In the genomic region with DNA sequence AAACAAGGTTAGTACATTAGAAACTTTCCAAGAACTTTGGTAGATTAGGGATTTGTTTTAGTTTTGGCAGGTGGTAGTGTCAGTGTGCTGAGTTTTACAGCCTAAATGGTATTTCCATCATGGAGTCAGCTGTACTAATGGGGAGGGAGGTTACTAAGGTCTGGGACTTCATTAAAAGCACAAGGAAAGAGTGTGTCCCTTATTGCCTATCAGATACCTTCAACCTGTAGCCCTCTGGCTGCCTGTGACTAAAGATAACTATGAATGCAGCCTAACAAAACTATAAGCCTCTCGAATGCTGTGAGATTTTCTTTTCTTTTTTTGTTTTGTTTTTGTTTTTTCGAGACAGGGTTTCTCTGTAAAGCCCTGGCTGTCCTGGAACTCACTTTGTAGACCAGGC, we compare ENCODE assay signal across 29 mouse cellular contexts. TPM values are rescaled to one million over a fixed set of nuclear protein-coding genes. Genes with fewer than 3 reads are reported as not detected.
DNase-seq lines count a peak whose midpoint lies in the region; ATAC-seq and TF ChIP-seq lines count a peak whose summit lies in the region.
"Had no signal": no experiment of that assay in that cellular context is flagged by ENCODE, and none has a peak within 500 bp of the region (broad histone marks: within the 10 kb centered on the region; RNA-seq: fewer than 3 reads in every experiment).

No protein-coding gene starts in this region.

- 64% methylated on average over 2 of the region's 2 CpGs for WGBS in liver, embryonic 12.5 days (ENCODE audit: insufficient replicate concordance)
- WGBS in liver, postnatal 0 days (ENCODE audit: insufficient replicate concordance): 64% methylated on average over 2 of the region's 2 CpGs
- 94% methylated on average over 2 of the region's 2 CpGs for WGBS in intestine, embryonic 16.5 days

- H3K9ac ChIP-seq in liver, embryonic 12.5 days: no peak overlapping the region
- no peak overlapping the region for H3K9ac ChIP-seq in liver, postnatal 0 days (replicated peaks)
- H3K9ac ChIP-seq in intestine, embryonic 16.5 days (ENCODE audit: low read depth, low read length): no peak overlapping the region
- H3K9ac ChIP-seq: embryonic facial prominence, embryonic 13.5 days; embryonic facial prominence, embryonic 15.5 days; forebrain, embryonic 12.5 days had no signal

- peaks cover 10% of the 10 kb centered on the region for H3K4me1 ChIP-seq in liver, embryonic 12.5 days
- H3K4me1 ChIP-seq in liver, postnatal 0 days (ENCODE audit: insufficient read depth): peaks cover 6% of the 10 kb centered on the region; the same call in 1 of the 2 replicates
- H3K4me1 ChIP-seq in intestine, embryonic 16.5 days (ENCODE audit: control insufficient read depth, insufficient read depth, low read length): no peaks in the 10 kb centered on the region
- H3K4me1 ChIP-seq: embryonic facial prominence, embryonic 13.5 days; embryonic facial prominence, embryonic 15.5 days; forebrain, embryonic 10.5 days; forebrain, embryonic 12.5 days had no signal

- DNase-seq in liver, postnatal 0 days: no peak
- peak; percentile 14 for DNase-seq in c-Kit-positive CD71-positive TER-119-negative erythroid progenitor cells, embryonic 14.5 days (ENCODE audit: low read depth)
- DNase-seq in cerebellum, postnatal 10 days: no peak
- no peak for DNase-seq in lung, postnatal 4 days
- DNase-seq: adrenal gland, adult 8-10 months; adrenal gland, postnatal 14 days; adrenal gland, postnatal 36 days; cerebellum, adult 11-12 months; cerebellum, adult 2 months; cerebellum, adult 9-10 months; cerebellum, postnatal 14 days; cerebellum, postnatal 36 days; embryo, embryonic 11 days had no signal

- H3K4me3 ChIP-seq in liver, embryonic 12.5 days: no peak overlapping the region
- no peak overlapping the region for H3K4me3 ChIP-seq in liver, postnatal 0 days (ENCODE audit: low read depth, low read length)
- H3K4me3 ChIP-seq in intestine, embryonic 16.5 days (ENCODE audit: low read length): no peak overlapping the region
- H3K4me3 ChIP-seq: embryonic facial prominence, embryonic 13.5 days; embryonic facial prominence, embryonic 15.5 days; erythroblast, embryonic 14.5 days; forebrain, embryonic 10.5 days; forebrain, embryonic 12.5 days had no signal

- no peaks in the 10 kb centered on the region for H3K27me3 ChIP-seq in liver, embryonic 12.5 days (replicated peaks)
- no peaks in the 10 kb centered on the region for H3K27me3 ChIP-seq in liver, postnatal 0 days (ENCODE audit: insufficient read depth, low read length)
- H3K27me3 ChIP-seq in intestine, embryonic 16.5 days (replicated peaks; ENCODE audit: control insufficient read depth, insufficient read depth, low read length): no peaks in the 10 kb centered on the region
- H3K27me3 ChIP-seq: embryonic facial prominence, embryonic 13.5 days; embryonic facial prominence, embryonic 15.5 days; forebrain, embryonic 12.5 days; Patski had no signal

- ATAC-seq in liver, embryonic 12.5 days: peak; percentile 53; the same call in 1 of the 2 replicates
- no peak for ATAC-seq in liver, postnatal 0 days
- ATAC-seq in megakaryocyte progenitor cell, adult 5-6 weeks (replicated peaks; ENCODE audit: poor library complexity): peak; percentile 43
- ATAC-seq in intestine, embryonic 16.5 days: no peak
- ATAC-seq: activated CD4-positive, CD25-positive, alpha-beta regulatory T cell, adult 4 months; forebrain, embryonic 14.5 days; forebrain, embryonic 16.5 days; Patski had no signal

- TF ChIP-seq EP300 in liver, postnatal 0 days (IDR thresholded peaks at IDR 0.05; ENCODE audit: low read depth): no peak

- H3K4me2 ChIP-seq in liver, embryonic 12.5 days: no peak overlapping the region
- H3K4me2 ChIP-seq in liver, postnatal 0 days (ENCODE audit: low read depth, low read length): no peak overlapping the region
- H3K4me2 ChIP-seq in intestine, embryonic 16.5 days (ENCODE audit: low read depth, low read length): no peak overlapping the region
- H3K4me2 ChIP-seq: embryonic facial prominence, embryonic 13.5 days; embryonic facial prominence, embryonic 15.5 days; forebrain, embryonic 12.5 days had no signal

- no peaks in the 10 kb centered on the region for H3K9me3 ChIP-seq in liver, embryonic 12.5 days (replicated peaks)
- no peaks in the 10 kb centered on the region for H3K9me3 ChIP-seq in liver, postnatal 0 days (ENCODE audit: low read length)
- H3K9me3 ChIP-seq in intestine, embryonic 16.5 days (ENCODE audit: control insufficient read depth, low read length): no peaks in the 10 kb centered on the region
- H3K9me3 ChIP-seq: embryonic facial prominence, embryonic 13.5 days; embryonic facial prominence, embryonic 15.5 days; forebrain, embryonic 10.5 days; forebrain, embryonic 12.5 days had no signal

- TF ChIP-seq CTCF in liver, postnatal 0 days (IDR thresholded peaks at IDR 0.05; ENCODE audit: low read depth): no peak

- no peak overlapping the region for H3K27ac ChIP-seq in liver, embryonic 12.5 days
- no peak overlapping the region for H3K27ac ChIP-seq in liver, postnatal 0 days (ENCODE audit: low read depth)
- H3K27ac ChIP-seq in intestine, embryonic 16.5 days (ENCODE audit: low read length): no peak overlapping the region
- H3K27ac ChIP-seq: embryonic facial prominence, embryonic 13.5 days; embryonic facial prominence, embryonic 15.5 days; forebrain, embryonic 10.5 days; forebrain, embryonic 12.5 days had no signal

- peaks cover 49% of the 10 kb centered on the region for H3K36me3 ChIP-seq in liver, embryonic 12.5 days
- H3K36me3 ChIP-seq in liver, postnatal 0 days (replicated peaks; ENCODE audit: insufficient read depth, low read length): peaks cover 12% of the 10 kb centered on the region
- no peaks in the 10 kb centered on the region for H3K36me3 ChIP-seq in intestine, embryonic 16.5 days (ENCODE audit: control insufficient read depth, insufficient read depth, low read length)

RNA-seq across cellular contexts. Expression of gene Gm38100, which starts 8.9 kb away (rescaled TPM):
- polyA plus RNA-seq in liver, embryonic 12.5 days (2016; fragmentation: Nextera tagmentation; extraction: Ambion mirVana): not detected in 2 replicates
- not detected in 2 replicates for polyA plus RNA-seq in liver, postnatal 0 days (2015; fragmentation: Nextera tagmentation; extraction: Ambion mirVana)
- not detected in 2 replicates for total RNA-seq in megakaryocyte progenitor cell, adult 5-6 weeks (2015)
- not detected in 2 replicates for total RNA-seq in megakaryocyte progenitor cell, adult 5-6 weeks (2017)
- polyA plus RNA-seq in intestine, embryonic 16.5 days (2015; fragmentation: Nextera tagmentation; extraction: Ambion mirVana): 0.07 TPM in 1 of 2 replicates, not detected in the other
- total RNA-seq: adrenal gland, adult 18-20 months; adrenal gland, adult 8-10 months; adrenal gland, postnatal 14 days; adrenal gland, postnatal 36 days; common myeloid progenitor, adult 5-6 weeks; ES-E14 had no signal
- polyA plus RNA-seq: activated CD4-positive, CD25-positive, alpha-beta regulatory T cell, adult 4 months; C2C12; cerebellum, adult 2 months; erythroblast, embryonic 14.5 days; forebrain, embryonic 14.5 days; Patski had no signal

RNA-seq across cellular contexts. Expression of gene Exo1, which starts 30.8 kb away (rescaled TPM):
- 76.5 and 78.4 TPM in 2 replicates for polyA plus RNA-seq in liver, embryonic 12.5 days (2016; fragmentation: Nextera tagmentation; extraction: Ambion mirVana)
- polyA plus RNA-seq in liver, postnatal 0 days (2015; fragmentation: Nextera tagmentation; extraction: Ambion mirVana): 10.8 and 13.6 TPM in 2 replicates
- 59.1 and 64.4 TPM in 2 replicates for total RNA-seq in megakaryocyte progenitor cell, adult 5-6 weeks (2015)
- total RNA-seq in megakaryocyte progenitor cell, adult 5-6 weeks (2017): 30.8 and 30.9 TPM in 2 replicates
- 44.2 and 46.2 TPM in 2 replicates for polyA plus RNA-seq in intestine, embryonic 16.5 days (2015; fragmentation: Nextera tagmentation; extraction: Ambion mirVana)

Comparison
In these comparisons a context has a peak if more than half of its experiments do, and no peak if none do; other contexts are left out.
1. ATAC-seq: peak in liver, embryonic 12.5 days (single experiment) and megakaryocyte progenitor cell, adult 5-6 weeks (single experiment); none in liver, postnatal 0 days (single experiment) and intestine, embryonic 16.5 days (single experiment).